Mouse (Mus musculus): ENCODE data around the gene St6galnac3.
A peak's percentile ranks its signal among the peaks of the same experiment; 100 is the strongest.

The St6galnac3 gene

GRCm38 (mm10) chr3:153169744-153170143 is 555.2 kb downstream of the St6galnac3 start:
- no peak for DNase-seq (ENCODE audit: extremely low spot score, low spot score)

- DNase-seq (ENCODE audit: extremely low spot score, low spot score), result no peak
Measured at GRCm38 (mm10) chr3:153161676-153162075, 563.3 kb downstream of the St6galnac3 start.

GRCm38 (mm10) chr3:153160683-153161082 is 564.3 kb downstream of the St6galnac3 start:
- DNase-seq (ENCODE audit: extremely low spot score, low spot score), result no peak

GRCm38 (mm10) chr3:153148887-153149286 is 576.1 kb downstream of the St6galnac3 start:
- DNase-seq (ENCODE audit: extremely low spot score, low spot score), result peak; percentile 21

Measured in neural tube, embryonic 10.5 days (tissue).